Comparison of ENCODE assay signal across 17 mouse cellular contexts in genomic region chr2:169474418-169475112, GRCm38 (mm10).
DNase-seq lines count a peak whose midpoint lies in the region; ATAC-seq and TF ChIP-seq lines count a peak whose summit lies in the region.
"Had no signal": no experiment of that assay in that cellular context is flagged by ENCODE, and none has a peak within 500 bp of the region (broad histone marks: within the 10 kb centered on the region; RNA-seq: fewer than 3 reads in every experiment).

No protein-coding gene starts in this region.

- H3K4me1 ChIP-seq in forebrain, embryonic 10.5 days, result peaks cover 14% of the 10 kb centered on the region
- peaks cover 2% of the 10 kb centered on the region; the same call in 1 of the 2 replicates for H3K4me1 ChIP-seq in forebrain, embryonic 14.5 days (ENCODE audit: control insufficient read depth, insufficient read depth, low read length)
- no peaks in the 10 kb centered on the region for H3K4me1 ChIP-seq in lung, embryonic 14.5 days (ENCODE audit: insufficient read depth)
- H3K4me1 ChIP-seq in hindbrain, embryonic 12.5 days, result peaks cover 7% of the 10 kb centered on the region; the same call in 1 of the 2 replicates
- H3K4me1 ChIP-seq: embryonic facial prominence, embryonic 13.5 days; stomach, embryonic 15.5 days had no signal

- no peaks in the 10 kb centered on the region for H3K36me3 ChIP-seq in forebrain, embryonic 10.5 days (replicated peaks)
- no peaks in the 10 kb centered on the region for H3K36me3 ChIP-seq in forebrain, embryonic 14.5 days (ENCODE audit: control insufficient read depth, insufficient read depth, low read length)
- H3K36me3 ChIP-seq in lung, embryonic 14.5 days (ENCODE audit: insufficient read depth), result no peaks in the 10 kb centered on the region
- no peaks in the 10 kb centered on the region for H3K36me3 ChIP-seq in hindbrain, embryonic 12.5 days
- H3K36me3 ChIP-seq: embryonic facial prominence, embryonic 13.5 days; stomach, embryonic 15.5 days had no signal

- no peak for TF ChIP-seq CTCF in lung, embryonic 14.5 days (IDR thresholded peaks at IDR 0.05; ENCODE audit: low read depth)

- no peak overlapping the region for H3K4me3 ChIP-seq in forebrain, embryonic 10.5 days
- no peak overlapping the region for H3K4me3 ChIP-seq in forebrain, embryonic 14.5 days (ENCODE audit: low read depth, low read length)
- H3K4me3 ChIP-seq in lung, embryonic 14.5 days (ENCODE audit: low read depth, low read length), result no peak overlapping the region
- no peak overlapping the region for H3K4me3 ChIP-seq in hindbrain, embryonic 12.5 days
- H3K4me3 ChIP-seq: embryonic facial prominence, embryonic 13.5 days; stomach, embryonic 15.5 days had no signal

- no peak overlapping the region for H3K4me2 ChIP-seq in forebrain, embryonic 14.5 days (ENCODE audit: low read length)
- H3K4me2 ChIP-seq in lung, embryonic 14.5 days, result no peak overlapping the region
- no peak overlapping the region for H3K4me2 ChIP-seq in hindbrain, embryonic 12.5 days (replicated peaks)
- H3K4me2 ChIP-seq: embryonic facial prominence, embryonic 13.5 days; liver, embryonic 11.5 days; stomach, embryonic 15.5 days had no signal

- H3K9ac ChIP-seq in forebrain, embryonic 14.5 days (ENCODE audit: low read length), result no peak overlapping the region
- H3K9ac ChIP-seq in lung, embryonic 14.5 days, result no peak overlapping the region
- H3K9ac ChIP-seq in hindbrain, embryonic 12.5 days, result no peak overlapping the region
- H3K9ac ChIP-seq: embryonic facial prominence, embryonic 13.5 days; stomach, embryonic 15.5 days had no signal

- no peaks in the 10 kb centered on the region for H3K27me3 ChIP-seq in forebrain, embryonic 10.5 days (ENCODE audit: poor library complexity, severe bottlenecking)
- no peaks in the 10 kb centered on the region for H3K27me3 ChIP-seq in forebrain, embryonic 14.5 days (replicated peaks; ENCODE audit: control insufficient read depth, insufficient read depth, low read length)
- H3K27me3 ChIP-seq in lung, embryonic 14.5 days (ENCODE audit: insufficient read depth, low read length), result no peaks in the 10 kb centered on the region
- H3K27me3 ChIP-seq in hindbrain, embryonic 12.5 days, result no peaks in the 10 kb centered on the region; the same call in 1 of the 2 replicates
- H3K27me3 ChIP-seq: embryonic facial prominence, embryonic 13.5 days; stomach, embryonic 15.5 days had no signal

- H3K27ac ChIP-seq in forebrain, embryonic 10.5 days, result peak overlapping the region; percentile 20; the same call in 1 of the 2 replicates
- no peak overlapping the region for H3K27ac ChIP-seq in forebrain, embryonic 14.5 days (ENCODE audit: low read depth, low read length)
- no peak overlapping the region for H3K27ac ChIP-seq in lung, embryonic 14.5 days (ENCODE audit: low read depth)
- peak overlapping the region; percentile 31 for H3K27ac ChIP-seq in hindbrain, embryonic 12.5 days
- H3K27ac ChIP-seq: embryonic facial prominence, embryonic 13.5 days; stomach, embryonic 15.5 days had no signal

- ATAC-seq in forebrain, embryonic 14.5 days, result no peak
- ATAC-seq in lung, embryonic 14.5 days (ENCODE audit: insufficient read depth), result no peak
- peak; percentile 64; the same call in 1 of the 2 replicates for ATAC-seq in hindbrain, embryonic 12.5 days (ENCODE audit: low FRiP score)
- ATAC-seq: intestine, embryonic 16.5 days; lung, postnatal 0 days had no signal

- no peak for DNase-seq in forebrain, embryonic 10.5 days (ENCODE audit: extremely low spot score, low spot score)
- DNase-seq in forebrain, embryonic 14.5 days (ENCODE audit: low spot score), result no peak
- peak; percentile 11 for DNase-seq in lung, embryonic 14.5 days
- DNase-seq in lung, postnatal 14 days, result no peak
- peak; percentile 50 for DNase-seq in retina, embryonic 14.5 days (ENCODE audit: low spot score)
- DNase-seq in layer of hippocampus, adult 18-20 months (ENCODE audit: low spot score in 2 of 2), result no peak
- no peak for DNase-seq in spleen, postnatal 10 days (ENCODE audit: low spot score in 2 of 2)
- DNase-seq: adrenal gland, adult 2 months; cerebellum, adult 9-11 months; right cerebral cortex, postnatal 25 days; thymus, postnatal 36 days had no signal

- peaks cover 9% of the 10 kb centered on the region; the same call in 1 of the 2 replicates for H3K9me3 ChIP-seq in forebrain, embryonic 10.5 days
- H3K9me3 ChIP-seq in forebrain, embryonic 14.5 days (replicated peaks; ENCODE audit: control insufficient read depth, low read length), result peaks cover 4% of the 10 kb centered on the region; the same call in 1 of the 2 replicates
- no peaks in the 10 kb centered on the region for H3K9me3 ChIP-seq in lung, embryonic 14.5 days (ENCODE audit: low read depth, low read length)
- no peaks in the 10 kb centered on the region for H3K9me3 ChIP-seq in hindbrain, embryonic 12.5 days (replicated peaks)
- H3K9me3 ChIP-seq: embryonic facial prominence, embryonic 13.5 days; stomach, embryonic 15.5 days had no signal

- 56% methylated on average over 9 of the region's 9 CpGs for WGBS in forebrain, embryonic 10.5 days
- 36% methylated on average over 9 of the region's 9 CpGs for WGBS in forebrain, embryonic 14.5 days
- WGBS in lung, embryonic 14.5 days, result 55% methylated on average over 9 of the region's 9 CpGs
- 35% methylated on average over 9 of the region's 9 CpGs for WGBS in hindbrain, embryonic 12.5 days

Comparison
In these comparisons a context has a peak if more than half of its experiments do, and no peak if none do; other contexts are left out.
1. DNase-seq: peak in lung, embryonic 14.5 days (single experiment) and retina, embryonic 14.5 days (single experiment); none in forebrain, embryonic 10.5 days (single experiment), forebrain, embryonic 14.5 days (single experiment), lung, postnatal 14 days (single experiment), layer of hippocampus, adult 18-20 months (0 of 2) and spleen, postnatal 10 days (0 of 2).
2. H3K27ac ChIP-seq: peak in forebrain, embryonic 10.5 days (single experiment) and hindbrain, embryonic 12.5 days (single experiment); none in forebrain, embryonic 14.5 days (single experiment) and lung, embryonic 14.5 days (single experiment).